Mouse (Mus musculus): ENCODE measurements around the gene Rpl18a. TPM values are rescaled to one million over a fixed set of nuclear protein-coding genes. Genes with fewer than 3 reads are reported as not detected.

The Rpl18a gene
- polyA plus RNA-seq, 1 experiment from 2014 or later: 2,771 TPM

DNA sequence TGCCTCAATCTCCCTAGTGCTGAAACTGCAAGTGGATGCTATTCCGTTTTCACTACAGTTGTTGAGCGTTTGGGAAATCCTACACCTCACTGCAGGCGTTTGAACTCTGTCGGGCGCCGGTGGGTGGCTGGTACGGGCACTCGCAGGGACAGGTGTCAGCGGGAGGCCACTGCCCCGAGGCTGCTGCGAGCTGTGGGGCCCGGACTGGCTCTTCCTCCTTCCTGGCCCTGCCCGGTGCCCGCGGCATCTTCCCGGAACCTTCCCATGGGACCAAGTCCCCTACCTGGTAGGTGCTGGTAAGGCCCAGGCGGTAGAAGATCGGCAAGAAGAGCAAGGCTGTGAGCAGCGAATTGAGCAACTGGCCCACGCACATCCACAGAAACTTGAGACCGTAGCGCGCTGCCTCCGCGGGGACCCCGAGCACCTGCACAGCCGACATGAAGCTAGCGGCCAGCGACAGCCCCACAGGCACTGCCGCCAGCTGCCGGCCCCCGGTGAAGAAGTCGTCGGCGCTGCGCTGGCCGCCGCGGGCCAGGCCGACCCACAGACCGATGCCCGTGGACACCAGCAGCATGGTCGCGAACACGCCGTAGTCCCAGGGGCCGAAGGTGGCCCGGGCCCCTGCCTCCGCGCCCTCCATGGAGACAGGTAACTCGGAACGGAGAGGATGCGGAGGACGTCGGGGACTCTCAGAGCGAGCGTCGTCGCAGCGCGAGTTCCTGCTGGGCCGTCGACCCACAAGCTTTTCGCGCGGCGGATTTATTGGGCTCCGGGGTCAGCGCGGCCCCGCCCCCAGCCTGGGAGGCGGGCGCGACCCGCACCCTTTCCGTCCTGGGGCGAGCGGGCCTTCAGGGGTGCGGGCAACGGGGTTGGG is 5.0 kb downstream of the Rpl18a start, which contains the start of gene Slc5a5:
TSS of gene Slc5a5 (minus strand) at position 736 of the 874 bp plus-strand sequence.
- H3K4me3 ChIP-seq: peak within 1 kb of the TSS; percentile 10
- no peak within 1 kb of the TSS for H3K9ac ChIP-seq (replicated peaks)
- H3K4me1 ChIP-seq: peaks cover 23% of the 10 kb centered on the region
- H3K36me3 ChIP-seq: peaks cover 30% of the 10 kb centered on the region
- ATAC-seq (replicated peaks): no peak
- WGBS: 4% methylated on average over 80 of the region's 80 CpGs
- H3K4me2 ChIP-seq (replicated peaks): peak within 1 kb of the TSS; percentile 12; the same call in 1 of the 2 replicates
- H3K9me3 ChIP-seq: no peaks in the 10 kb centered on the region
- peaks cover 41% of the 10 kb centered on the region for H3K27me3 ChIP-seq
- no peak within 1 kb of the TSS for H3K27ac ChIP-seq (replicated peaks)

DNA sequence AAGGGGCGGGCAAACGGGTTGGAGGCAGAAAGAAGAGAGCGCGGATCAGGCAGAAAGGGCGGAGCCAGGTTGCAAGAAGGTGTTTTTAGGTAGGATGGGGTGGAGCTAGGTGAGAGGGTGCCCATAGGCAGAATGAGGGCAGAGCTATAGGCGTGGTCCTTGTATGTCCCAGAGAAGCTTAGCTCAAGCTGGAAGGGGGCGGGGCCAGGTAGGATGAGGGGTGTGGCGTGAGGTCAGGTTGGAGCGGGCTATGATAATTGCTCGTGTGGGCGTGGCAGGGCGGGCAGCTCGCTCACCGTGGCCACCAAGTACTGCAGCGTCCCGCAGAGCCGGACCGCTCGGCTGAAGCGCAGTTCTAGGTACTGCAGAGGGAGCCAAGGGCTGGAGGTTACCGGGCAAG is 5.9 kb downstream of the Rpl18a start:
- H3K9ac ChIP-seq (replicated peaks): no peak overlapping the region
- no peak overlapping the region for H3K4me2 ChIP-seq (replicated peaks)
- no peak for ATAC-seq (replicated peaks)
- 13% methylated on average over 21 of the region's 21 CpGs for WGBS
- H3K9me3 ChIP-seq: no peaks in the 10 kb centered on the region
- H3K36me3 ChIP-seq: peaks cover 30% of the 10 kb centered on the region
- H3K27me3 ChIP-seq: peaks cover 41% of the 10 kb centered on the region
- peaks cover 21% of the 10 kb centered on the region for H3K4me1 ChIP-seq
- H3K27ac ChIP-seq (replicated peaks): no peak overlapping the region
- H3K4me3 ChIP-seq: no peak overlapping the region

DNA sequence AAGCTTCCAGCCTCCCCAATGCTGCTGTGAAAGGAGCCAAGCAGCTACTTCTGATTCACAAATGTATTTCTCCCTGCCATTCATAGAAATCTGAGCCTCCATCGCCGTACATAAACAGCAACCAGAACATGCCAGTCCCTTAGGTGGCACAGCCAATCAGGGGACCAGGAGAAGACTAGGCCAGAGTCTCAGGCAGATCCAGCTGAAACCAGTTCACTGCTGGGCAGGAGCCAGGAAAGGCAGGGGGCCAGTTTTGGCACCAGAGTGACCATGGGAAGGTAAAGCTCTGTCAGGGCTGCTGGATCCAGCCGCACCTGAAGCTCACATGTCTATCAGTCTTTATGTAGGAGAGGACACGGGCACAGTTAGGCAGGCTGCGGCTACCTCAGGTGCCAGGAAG is 6.6 kb downstream of the Rpl18a start:
- H3K27ac ChIP-seq (replicated peaks): no peak overlapping the region
- peaks cover 14% of the 10 kb centered on the region for H3K4me1 ChIP-seq
- no peak overlapping the region for H3K4me3 ChIP-seq
- peaks cover 27% of the 10 kb centered on the region for H3K36me3 ChIP-seq
- H3K9ac ChIP-seq (replicated peaks): no peak overlapping the region
- no peaks in the 10 kb centered on the region for H3K9me3 ChIP-seq
- no peak overlapping the region for H3K4me2 ChIP-seq (replicated peaks)
- peaks cover 41% of the 10 kb centered on the region for H3K27me3 ChIP-seq
- ATAC-seq (replicated peaks): no peak
- WGBS: 89% methylated on average over 5 of the region's 5 CpGs

DNA sequence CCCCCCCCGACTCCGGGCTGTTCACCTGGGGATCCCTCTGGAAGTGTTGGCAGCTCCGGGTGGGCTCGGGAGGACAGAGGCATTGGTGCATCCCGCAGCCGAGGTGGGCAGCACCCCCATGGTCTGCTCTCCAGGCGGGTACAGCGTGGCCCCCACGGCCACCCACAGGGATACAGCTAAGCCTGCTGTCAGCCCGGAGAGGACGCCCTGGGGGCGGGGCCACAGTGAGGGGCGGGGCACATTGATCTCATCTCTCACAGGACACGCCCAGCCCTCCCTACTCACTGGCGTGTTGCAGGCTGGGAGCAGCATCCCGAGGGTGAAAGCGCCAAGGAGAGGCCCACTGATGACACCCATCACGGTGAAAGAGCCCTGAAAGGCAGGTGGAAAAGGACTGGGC is 9.5 kb downstream of the Rpl18a start:
- Histone ChIP-seq H3K4me2 (replicated peaks) (peak overlapping the region; percentile 32), H3K9ac (replicated peaks) (no peak overlapping the region), H3K36me3 (no peaks in the 10 kb centered on the region), H3K27ac (replicated peaks) (no peak overlapping the region), H3K4me1 (peaks cover 12% of the 10 kb centered on the region), H3K9me3 (no peaks in the 10 kb centered on the region), H3K27me3 (peaks cover 22% of the 10 kb centered on the region), H3K4me3 (peak overlapping the region; percentile 7; the same call in 1 of the 2 replicates)
- WGBS: 4% methylated on average over 16 of the region's 18 CpGs
- no peak for ATAC-seq (replicated peaks)

DNA sequence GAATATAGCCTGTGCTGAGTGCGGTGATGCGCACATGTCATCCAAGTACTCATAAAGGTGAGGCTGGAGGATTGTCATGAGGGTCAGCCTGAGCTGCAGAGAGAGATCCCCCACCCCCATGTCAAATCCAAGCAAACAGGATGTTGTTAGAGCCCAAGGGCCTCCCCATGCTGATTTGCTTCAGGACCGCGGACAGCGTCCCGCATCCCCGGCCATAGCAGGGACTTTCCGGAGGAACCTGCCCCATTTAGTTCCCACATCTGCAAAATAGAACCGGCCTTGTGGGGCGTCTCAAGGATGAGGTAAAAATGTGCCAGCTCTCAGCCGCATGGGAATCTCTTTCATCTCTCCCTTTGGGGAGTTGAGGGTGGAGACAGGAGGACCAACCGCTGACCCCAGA is 11.6 kb downstream of the Rpl18a start:
- WGBS: 22% methylated on average over 12 of the region's 12 CpGs
- Histone ChIP-seq H3K4me3 (no peak overlapping the region), H3K4me2 (replicated peaks) (no peak overlapping the region), H3K9me3 (no peaks in the 10 kb centered on the region), H3K4me1 (0 out of 2 replicates have a peak, but pooled peaks cover 3% of the 10 kb centered on the region), H3K9ac (replicated peaks) (no peak overlapping the region), H3K27me3 (peaks cover 1% of the 10 kb centered on the region), H3K27ac (replicated peaks) (no peak overlapping the region), H3K36me3 (no peaks in the 10 kb centered on the region)
- no peak for ATAC-seq (replicated peaks)

DNA sequence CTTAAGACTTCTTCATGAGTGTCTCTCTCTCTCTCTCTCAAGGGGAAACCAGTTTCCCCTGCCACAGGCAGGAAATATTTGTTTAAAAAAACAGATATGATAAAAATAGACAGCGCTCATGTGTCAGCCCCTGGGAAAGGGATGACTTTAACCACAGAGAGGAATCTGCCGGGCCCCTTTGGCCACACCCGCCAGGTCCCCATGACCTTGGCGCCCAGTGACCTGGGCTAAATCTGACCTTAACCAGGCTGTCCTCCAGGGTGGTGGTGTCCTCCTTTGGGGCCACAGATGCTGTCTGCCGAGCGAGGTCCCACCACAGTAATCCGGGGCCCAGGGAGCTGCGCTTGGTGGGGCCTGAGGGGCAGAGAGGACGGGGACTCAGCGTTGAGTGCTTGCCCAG is 12.5 kb downstream of the Rpl18a start:
- 0 out of 2 replicates have a peak, but pooled peaks cover 3% of the 10 kb centered on the region for H3K4me1 ChIP-seq
- no peak overlapping the region for H3K4me3 ChIP-seq
- no peaks in the 10 kb centered on the region for H3K27me3 ChIP-seq
- 94% methylated on average over 10 of the region's 10 CpGs for WGBS
- H3K9ac ChIP-seq (replicated peaks): no peak overlapping the region
- no peak for ATAC-seq (replicated peaks)
- no peak overlapping the region for H3K27ac ChIP-seq (replicated peaks)
- no peak overlapping the region for H3K4me2 ChIP-seq (replicated peaks)
- H3K36me3 ChIP-seq: no peaks in the 10 kb centered on the region
- H3K9me3 ChIP-seq: no peaks in the 10 kb centered on the region

DNA sequence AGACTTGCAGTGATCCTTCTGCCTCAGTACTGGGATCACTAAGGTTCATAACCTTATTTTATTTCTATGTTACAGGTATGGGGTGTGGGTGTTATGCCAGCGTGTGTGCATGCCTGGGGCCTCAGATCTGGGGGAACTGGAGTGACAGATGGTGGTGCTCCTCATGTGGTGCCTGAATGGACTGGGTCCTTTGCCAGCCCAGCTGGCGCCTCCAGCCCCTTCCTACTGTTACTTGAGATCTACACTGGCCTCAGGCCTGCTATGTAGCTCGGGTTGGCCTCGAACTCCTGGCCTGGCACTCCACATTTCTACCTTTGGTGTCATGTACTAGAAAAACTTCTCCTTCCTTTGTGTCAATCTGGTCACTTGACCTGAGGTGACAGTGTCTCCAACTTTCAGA is 13.0 kb downstream of the Rpl18a start:
- Histone ChIP-seq H3K4me1 (0 out of 2 replicates have a peak, but pooled peaks cover 3% of the 10 kb centered on the region), H3K27me3 (no peaks in the 10 kb centered on the region), H3K9ac (replicated peaks) (no peak overlapping the region), H3K36me3 (no peaks in the 10 kb centered on the region), H3K4me2 (replicated peaks) (no peak overlapping the region), H3K4me3 (no peak overlapping the region), H3K27ac (replicated peaks) (no peak overlapping the region), H3K9me3 (no peaks in the 10 kb centered on the region)
- WGBS: 81% methylated on average over 4 of the region's 4 CpGs
- ATAC-seq (replicated peaks): no peak

DNA sequence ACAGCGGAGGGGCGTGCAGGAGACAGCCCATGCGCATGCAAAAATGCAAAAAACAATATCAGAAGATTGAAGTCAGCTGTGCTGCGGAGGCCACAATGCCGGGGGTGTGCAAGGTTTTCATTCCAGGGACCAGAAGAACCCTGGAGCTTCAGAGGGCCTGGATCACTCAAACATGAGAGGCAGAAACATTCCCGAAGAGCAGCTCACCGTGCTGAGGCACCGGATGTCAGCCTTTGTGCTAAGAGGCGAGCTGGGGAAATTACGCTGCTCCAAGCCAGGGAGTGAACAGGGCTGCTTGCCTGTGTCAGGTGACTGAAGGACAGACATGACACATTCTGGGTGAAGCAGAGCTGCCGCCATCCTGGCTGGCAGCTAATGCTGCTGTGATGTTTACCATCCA is 16.7 kb downstream of the Rpl18a start:
- WGBS: 38% methylated on average over 11 of the region's 11 CpGs
- H3K9ac ChIP-seq (replicated peaks): no peak overlapping the region
- no peak overlapping the region for H3K27ac ChIP-seq (replicated peaks)
- no peak overlapping the region for H3K4me3 ChIP-seq
- no peak overlapping the region for H3K4me2 ChIP-seq (replicated peaks)
- no peaks in the 10 kb centered on the region for H3K27me3 ChIP-seq
- no peak for ATAC-seq (replicated peaks)
- no peaks in the 10 kb centered on the region for H3K36me3 ChIP-seq
- H3K4me1 ChIP-seq: no peaks in the 10 kb centered on the region
- H3K9me3 ChIP-seq: no peaks in the 10 kb centered on the region

DNA sequence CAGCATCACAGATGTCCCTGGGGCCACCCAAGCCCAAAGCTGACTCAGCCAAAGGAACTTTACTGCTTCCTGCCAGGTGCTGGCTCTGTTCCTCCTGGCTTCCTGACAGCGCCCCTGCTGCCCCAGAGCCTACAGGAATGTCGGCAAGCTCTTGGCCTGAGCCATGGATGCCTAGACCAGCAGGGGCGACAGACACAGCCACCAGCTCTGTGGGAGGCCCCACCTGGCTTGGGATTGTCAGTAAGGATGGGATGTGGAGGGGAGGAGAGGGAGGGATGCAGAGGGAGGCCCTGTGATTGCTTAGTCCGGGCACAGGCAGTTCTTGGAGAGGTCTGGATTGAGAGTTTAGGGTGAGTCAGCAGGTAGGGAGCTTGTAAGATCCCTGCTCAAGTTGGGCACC is 17.1 kb downstream of the Rpl18a start:
- Histone ChIP-seq H3K4me1 (no peaks in the 10 kb centered on the region), H3K9me3 (no peaks in the 10 kb centered on the region), H3K27me3 (no peaks in the 10 kb centered on the region), H3K27ac (replicated peaks) (no peak overlapping the region), H3K4me2 (replicated peaks) (no peak overlapping the region), H3K36me3 (no peaks in the 10 kb centered on the region), H3K4me3 (no peak overlapping the region), H3K9ac (replicated peaks) (no peak overlapping the region)
- WGBS: 8% methylated on average over 4 of the region's 4 CpGs
- no peak; the same call in 1 of the 2 replicates for ATAC-seq (replicated peaks)

DNA sequence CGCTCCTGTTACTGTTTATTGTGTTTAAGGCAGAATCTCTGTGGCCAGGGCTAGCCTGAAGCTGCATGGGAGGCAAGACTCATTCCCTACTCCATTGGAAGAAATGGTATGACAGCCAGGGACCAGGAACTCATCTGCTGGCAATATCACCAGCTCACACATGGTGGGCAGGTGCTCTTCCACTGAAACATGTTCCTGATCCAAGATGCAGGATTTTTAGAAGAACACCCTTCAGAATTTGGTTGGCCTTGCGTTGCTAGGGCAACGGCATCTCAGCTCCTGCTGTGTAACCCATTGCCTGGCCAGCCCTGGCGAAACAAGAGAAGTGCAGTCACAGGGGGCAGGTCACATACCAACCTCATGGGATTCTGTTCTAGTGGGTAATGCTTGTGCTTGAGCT is 17.7 kb downstream of the Rpl18a start:
- whole genome bisulfite sequencing: 48% methylated on average over 4 of the region's 4 CpGs
- no peak overlapping the region for H3K4me3 ChIP-seq
- H3K9ac ChIP-seq (replicated peaks): no peak overlapping the region
- no peaks in the 10 kb centered on the region for H3K27me3 ChIP-seq
- H3K9me3 ChIP-seq: no peaks in the 10 kb centered on the region
- no peak for ATAC-seq (replicated peaks)
- no peak overlapping the region for H3K27ac ChIP-seq (replicated peaks)
- H3K36me3 ChIP-seq: no peaks in the 10 kb centered on the region
- H3K4me1 ChIP-seq: no peaks in the 10 kb centered on the region
- no peak overlapping the region for H3K4me2 ChIP-seq (replicated peaks)

DNA sequence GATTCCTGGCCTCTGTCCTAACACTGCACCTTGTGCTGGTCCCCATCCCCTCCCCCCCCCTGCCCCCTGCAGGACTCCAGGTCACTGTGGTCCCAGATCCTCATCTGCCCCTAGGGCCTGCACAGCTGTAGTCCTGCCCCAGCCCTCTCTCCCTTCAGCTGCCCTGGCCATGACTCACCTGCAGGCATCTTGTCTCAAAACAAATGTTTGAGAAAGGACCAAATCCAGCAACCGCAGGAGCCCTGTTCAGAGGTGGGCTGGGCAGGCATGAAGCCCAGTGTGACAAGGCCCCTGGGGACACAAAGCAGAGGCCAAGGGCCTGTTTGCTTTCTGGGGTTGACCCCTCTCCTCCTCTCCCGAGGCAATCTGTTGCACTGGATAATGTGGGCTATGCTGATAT is 19.0 kb downstream of the Rpl18a start:
- H3K9me3 ChIP-seq: no peaks in the 10 kb centered on the region
- no peak for ATAC-seq (replicated peaks)
- H3K4me1 ChIP-seq: no peaks in the 10 kb centered on the region
- H3K27me3 ChIP-seq: no peaks in the 10 kb centered on the region
- no peak overlapping the region for H3K4me2 ChIP-seq (replicated peaks)
- H3K27ac ChIP-seq (replicated peaks): no peak overlapping the region
- H3K4me3 ChIP-seq: no peak overlapping the region
- H3K36me3 ChIP-seq: no peaks in the 10 kb centered on the region
- no peak overlapping the region for H3K9ac ChIP-seq (replicated peaks)
- WGBS: 66% methylated on average over 2 of the region's 2 CpGs

DNA sequence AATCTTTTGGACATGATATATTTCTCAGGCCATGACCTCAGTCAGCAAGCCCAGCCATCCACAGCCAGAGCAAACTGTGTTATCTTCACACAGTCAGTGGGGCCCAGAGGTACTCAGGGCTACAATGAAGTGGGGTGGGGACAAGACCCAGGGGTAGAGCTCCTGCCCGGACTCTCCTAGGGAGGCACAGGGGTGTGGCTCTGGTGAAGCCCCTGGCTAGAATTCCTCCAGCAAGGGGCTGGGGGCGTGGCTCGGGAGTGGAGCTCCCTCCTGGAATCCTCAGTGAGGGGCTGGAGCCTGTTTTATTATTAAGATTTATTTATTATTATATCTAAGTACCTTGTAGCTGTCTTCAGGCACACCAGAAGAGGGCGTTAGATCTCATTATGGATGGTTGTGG is 20.8 kb downstream of the Rpl18a start:
- Histone ChIP-seq H3K27me3 (no peaks in the 10 kb centered on the region), H3K9ac (replicated peaks) (no peak overlapping the region), H3K9me3 (no peaks in the 10 kb centered on the region), H3K27ac (replicated peaks) (no peak overlapping the region), H3K4me3 (no peak overlapping the region), H3K4me2 (replicated peaks) (no peak overlapping the region), H3K36me3 (no peaks in the 10 kb centered on the region), H3K4me1 (peaks cover 14% of the 10 kb centered on the region)
- WGBS: 59% methylated on average over 4 of the region's 4 CpGs
- no peak for ATAC-seq (replicated peaks)
